21 mouse cellular contexts compared by ENCODE assay signal in the genomic region with DNA sequence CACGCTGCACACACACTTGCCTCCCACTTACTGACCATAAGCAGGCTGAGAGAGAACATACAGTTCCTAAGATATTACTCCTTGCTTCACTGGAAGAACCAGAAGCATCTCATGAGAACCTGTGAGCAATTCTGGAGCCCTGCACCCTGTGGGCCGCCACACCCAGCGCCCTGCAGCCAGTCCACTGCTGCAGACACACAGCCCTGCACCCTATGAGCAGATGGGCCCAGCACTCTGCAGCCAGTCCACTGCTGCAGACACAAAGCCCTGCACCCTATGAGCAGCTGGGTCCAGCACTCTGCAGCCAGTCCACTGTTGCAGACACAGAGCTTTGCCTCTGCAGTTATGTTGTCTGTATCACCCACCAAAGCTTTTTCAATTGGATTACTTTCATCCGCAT. TPM values are rescaled to one million over a fixed set of nuclear protein-coding genes. Genes with fewer than 3 reads are reported as not detected.
DNase-seq lines count a peak whose midpoint lies in the region; ATAC-seq and TF ChIP-seq lines count a peak whose summit lies in the region.
"Had no signal": no experiment of that assay in that cellular context is flagged by ENCODE, and none has a peak within 500 bp of the region (broad histone marks: within the 10 kb centered on the region; RNA-seq: fewer than 3 reads in every experiment).

No protein-coding gene starts in this region.

- peaks cover 34% of the 10 kb centered on the region for H3K36me3 ChIP-seq in hindbrain, embryonic 10.5 days
- H3K36me3 ChIP-seq in hindbrain, embryonic 11.5 days (ENCODE audit: control insufficient read depth, insufficient read depth, low read length), result peaks cover 3% of the 10 kb centered on the region; the same call in 1 of the 2 replicates
- H3K36me3 ChIP-seq in midbrain, embryonic 16.5 days (ENCODE audit: control insufficient read depth, insufficient read depth, low read length), result peaks cover 4% of the 10 kb centered on the region; the same call in 1 of the 2 replicates
- peaks cover 1% of the 10 kb centered on the region; the same call in 1 of the 2 replicates for H3K36me3 ChIP-seq in midbrain, embryonic 15.5 days (replicated peaks)
- H3K36me3 ChIP-seq in myocyte (ENCODE audit: control insufficient read depth, insufficient read depth), result peaks cover 22% of the 10 kb centered on the region

- H3K4me1 ChIP-seq in hindbrain, embryonic 10.5 days (replicated peaks), result peaks cover 2% of the 10 kb centered on the region; the same call in 1 of the 2 replicates
- no peaks in the 10 kb centered on the region for H3K4me1 ChIP-seq in hindbrain, embryonic 11.5 days (replicated peaks; ENCODE audit: control insufficient read depth, insufficient read depth, low read length)
- no peaks in the 10 kb centered on the region for H3K4me1 ChIP-seq in midbrain, embryonic 16.5 days (ENCODE audit: control insufficient read depth, insufficient read depth, low read length)
- no peaks in the 10 kb centered on the region for H3K4me1 ChIP-seq in midbrain, embryonic 15.5 days
- H3K4me1 ChIP-seq: forebrain, embryonic 15.5 days; limb, embryonic 10.5 days; megakaryocyte, embryonic 14.5 days; neural tube, embryonic 12.5 days had no signal

- intact Hi-C loops in heart, postnatal 14 days (cut with DNase I), result loop anchor here (10.0 kb wide), 2 partner anchors 86 to 136 kb away; no protein-coding TSS in a partner anchor

- H3K9me3 ChIP-seq in hindbrain, embryonic 10.5 days, result no peaks in the 10 kb centered on the region
- H3K9me3 ChIP-seq in hindbrain, embryonic 11.5 days (ENCODE audit: control insufficient read depth, low read length), result no peaks in the 10 kb centered on the region
- H3K9me3 ChIP-seq in midbrain, embryonic 16.5 days (replicated peaks; ENCODE audit: control insufficient read depth, low read length, poor library complexity, severe bottlenecking), result no peaks in the 10 kb centered on the region
- H3K9me3 ChIP-seq in midbrain, embryonic 15.5 days, result no peaks in the 10 kb centered on the region
- H3K9me3 ChIP-seq: forebrain, embryonic 15.5 days; limb, embryonic 10.5 days; megakaryocyte, embryonic 14.5 days; neural tube, embryonic 12.5 days had no signal

- peak; percentile 88 for DNase-seq in heart, adult 11 months
- no peak for DNase-seq in heart, postnatal 14 days
- DNase-seq in hindbrain, embryonic 10.5 days (ENCODE audit: low spot score), result no peak
- DNase-seq in hindbrain, embryonic 11.5 days (ENCODE audit: low spot score), result no peak
- DNase-seq: cerebellum, adult 9-10 months; gastrocnemius, postnatal 14 days; heart, adult 2 months; kidney, postnatal 25 days; lung, adult 2 months; right cerebral cortex, postnatal 14 days; thymus, postnatal 14 days had no signal

- H3K9ac ChIP-seq in hindbrain, embryonic 11.5 days (ENCODE audit: low read depth, low read length), result no peak overlapping the region
- no peak overlapping the region for H3K9ac ChIP-seq in midbrain, embryonic 16.5 days (ENCODE audit: low read depth, low read length)
- no peak overlapping the region for H3K9ac ChIP-seq in midbrain, embryonic 15.5 days
- H3K9ac ChIP-seq: forebrain, embryonic 15.5 days; neural tube, embryonic 12.5 days had no signal

- H3K27ac ChIP-seq in hindbrain, embryonic 10.5 days, result peak overlapping the region; percentile 56; the same call in 1 of the 2 replicates
- no peak overlapping the region for H3K27ac ChIP-seq in hindbrain, embryonic 11.5 days (ENCODE audit: low read depth, low read length)
- no peak overlapping the region for H3K27ac ChIP-seq in midbrain, embryonic 16.5 days (ENCODE audit: low read length)
- H3K27ac ChIP-seq in midbrain, embryonic 15.5 days, result no peak overlapping the region
- H3K27ac ChIP-seq: forebrain, embryonic 15.5 days; heart, adult 2 months; layer of hippocampus, adult 2 months; limb, embryonic 10.5 days; neural tube, embryonic 12.5 days had no signal

- no peaks in the 10 kb centered on the region for H3K27me3 ChIP-seq in hindbrain, embryonic 10.5 days (ENCODE audit: insufficient read depth, poor library complexity, severe bottlenecking)
- H3K27me3 ChIP-seq in hindbrain, embryonic 11.5 days (ENCODE audit: control insufficient read depth, insufficient read depth, low read length), result no peaks in the 10 kb centered on the region
- H3K27me3 ChIP-seq in midbrain, embryonic 16.5 days (ENCODE audit: control insufficient read depth, insufficient read depth, low read depth, low read length), result no peaks in the 10 kb centered on the region
- no peaks in the 10 kb centered on the region for H3K27me3 ChIP-seq in midbrain, embryonic 15.5 days (replicated peaks)
- H3K27me3 ChIP-seq in myocyte (ENCODE audit: control insufficient read depth, insufficient read depth, insufficient read length), result no peaks in the 10 kb centered on the region
- H3K27me3 ChIP-seq: forebrain, embryonic 15.5 days; megakaryocyte, embryonic 14.5 days; neural tube, embryonic 12.5 days had no signal

- no peak overlapping the region for H3K4me2 ChIP-seq in hindbrain, embryonic 11.5 days (replicated peaks; ENCODE audit: low read depth, low read length)
- H3K4me2 ChIP-seq in midbrain, embryonic 16.5 days (ENCODE audit: low read length), result no peak overlapping the region
- no peak overlapping the region for H3K4me2 ChIP-seq in midbrain, embryonic 15.5 days
- H3K4me2 ChIP-seq in myocyte (ENCODE audit: low read depth), result no peak overlapping the region
- H3K4me2 ChIP-seq: forebrain, embryonic 15.5 days; neural tube, embryonic 12.5 days had no signal

- H3ac ChIP-seq in myocyte (ENCODE audit: control insufficient read depth, insufficient read length), result no peak overlapping the region

- no peaks in the 10 kb centered on the region for H3K79me2 ChIP-seq in myocyte (ENCODE audit: control insufficient read depth, insufficient read depth)

- 93% methylated on average over 4 of the region's 4 CpGs for WGBS in hindbrain, embryonic 10.5 days
- 95% methylated on average over 4 of the region's 4 CpGs for WGBS in hindbrain, embryonic 11.5 days
- 91% methylated on average over 4 of the region's 4 CpGs for WGBS in midbrain, embryonic 16.5 days
- WGBS in midbrain, embryonic 15.5 days, result 96% methylated on average over 4 of the region's 4 CpGs

- no peak; the same call in 1 of the 2 replicates for ATAC-seq in hindbrain, embryonic 11.5 days (ENCODE audit: low FRiP score)
- 0 out of 2 replicates have a peak, but pooled peaks have one; percentile 48 for ATAC-seq in midbrain, embryonic 16.5 days
- no peak for ATAC-seq in midbrain, embryonic 15.5 days (replicated peaks)
- ATAC-seq: CD4-positive, CD25-positive, alpha-beta regulatory T cell, adult 4 months; forebrain, embryonic 15.5 days; intestine, embryonic 16.5 days had no signal

- H3K4me3 ChIP-seq in hindbrain, embryonic 10.5 days, result no peak overlapping the region
- no peak overlapping the region for H3K4me3 ChIP-seq in hindbrain, embryonic 11.5 days (ENCODE audit: low read depth, low read length)
- H3K4me3 ChIP-seq in midbrain, embryonic 16.5 days (ENCODE audit: low read depth, low read length), result no peak overlapping the region
- H3K4me3 ChIP-seq in midbrain, embryonic 15.5 days, result no peak overlapping the region
- H3K4me3 ChIP-seq in myocyte, result no peak overlapping the region
- H3K4me3 ChIP-seq: forebrain, embryonic 15.5 days; heart, adult 2 months; layer of hippocampus, adult 2 months; limb, embryonic 10.5 days; neural tube, embryonic 12.5 days had no signal

- no peak for TF ChIP-seq POLR2A in myocyte (IDR thresholded peaks at IDR 0.05; ENCODE audit: insufficient read length, low read depth)

TF ChIP-seq in myocyte, 11 proteins besides CTCF, POLR2A, EP300 and RAD21:
- TF ChIP-seq REST (IDR thresholded peaks at IDR 0.05; ENCODE audit: insufficient read depth, insufficient read length) (no peak), CEBPB (IDR thresholded peaks at IDR 0.05; ENCODE audit: insufficient read depth, poor library complexity, severe bottlenecking) (no peak), MYOG (IDR thresholded peaks at IDR 0.05; ENCODE audit: control insufficient read depth in 1 of 3, insufficient read depth in 1 of 3, insufficient read length in 2 of 3, low read depth in 2 of 3) (peak in 2 of 3 experiments; percentile 10 to 57), USF1 (IDR thresholded peaks at IDR 0.05; ENCODE audit: low read depth) (no peak)

RNA-seq across cellular contexts. Expression of a gene that starts 29.9 kb away (rescaled TPM):
- 100 to 1,000 TPM; 213 to 231 TPM for total RNA-seq in heart, postnatal 14 days (2021)
- 2.8 and 3.4 TPM in 2 replicates for polyA plus RNA-seq in hindbrain, embryonic 10.5 days (2016; fragmentation: Nextera tagmentation; extraction: Ambion mirVana)
- 4.8 and 5.5 TPM in 2 replicates for polyA plus RNA-seq in hindbrain, embryonic 11.5 days (2014; fragmentation: Nextera tagmentation; extraction: Ambion mirVana)
- 7.1 and 8.5 TPM in 2 replicates for polyA plus RNA-seq in midbrain, embryonic 16.5 days (2015; fragmentation: Nextera tagmentation; extraction: Ambion mirVana)
- polyA plus RNA-seq in midbrain, embryonic 15.5 days (2015; fragmentation: Nextera tagmentation; extraction: Ambion mirVana), result 7.3 and 8.4 TPM in 2 replicates
- 43.2 TPM for polyA plus RNA-seq in myocyte (2012; fragmentation: generic; extraction: Trizol)
